In genomic region chr13:24305486-24305885, GRCm38 (mm10) we compare ENCODE assay signal across 17 mouse cellular contexts. TPM values are rescaled to one million over a fixed set of nuclear protein-coding genes. Genes with fewer than 3 reads are reported as not detected.
"Had no signal": no experiment of that assay in that cellular context is flagged by ENCODE, and none has a peak within 500 bp of the region (broad histone marks: within the 10 kb centered on the region; RNA-seq: fewer than 3 reads in every experiment).

No protein-coding gene starts in this region.

- H3K4me1 ChIP-seq: midbrain, embryonic 10.5 days; midbrain, embryonic 12.5 days; neural tube, embryonic 13.5 days; neural tube, embryonic 15.5 days had no signal

- DNase-seq: lung, adult 18-20 months; lung, embryonic 14.5 days; lung, postnatal 10 days; lung, postnatal 4 days; midbrain, embryonic 14.5 days; retina, postnatal 1 day; right cerebral cortex, adult 18-20 months; right cerebral cortex, postnatal 25 days; right cerebral cortex, postnatal 4 days had no signal

- H3K4me3 ChIP-seq: midbrain, embryonic 10.5 days; midbrain, embryonic 12.5 days; myocyte; neural tube, embryonic 13.5 days; neural tube, embryonic 15.5 days had no signal

- H3K36me3 ChIP-seq: midbrain, embryonic 10.5 days; midbrain, embryonic 12.5 days; neural tube, embryonic 13.5 days; neural tube, embryonic 15.5 days had no signal

- H3K27me3 ChIP-seq: midbrain, embryonic 12.5 days; neural tube, embryonic 13.5 days; neural tube, embryonic 15.5 days had no signal

- H3K27ac ChIP-seq: liver, embryonic 14.5 days; midbrain, embryonic 10.5 days; midbrain, embryonic 12.5 days; neural tube, embryonic 13.5 days; neural tube, embryonic 15.5 days had no signal

- ATAC-seq: midbrain, embryonic 16.5 days had no signal

RNA-seq across cellular contexts. Expression of gene Carmil1, which starts 24.9 kb away (rescaled TPM):
- total RNA-seq: megakaryocyte-erythroid progenitor cell, adult 5-6 weeks had no signal
